Mouse (Mus musculus) forebrain, postnatal 0 days (tissue): ENCODE measurements around the gene Srrt. TPM values are rescaled to one million over a fixed set of nuclear protein-coding genes. Genes with fewer than 3 reads are reported as not detected.

Source experiments
- ATAC-seq: fragments of 200-750 bp; cut with Nextera tagmentation; 2 replicates; pipeline ENCODE4 v1.8.0; 2017; ENCODE audit warnings: mild to moderate bottlenecking, moderate library complexity
- DNase-seq: peaks from one replicate; pipeline ENCODE4 v3.0.0-alpha.2; 2015
- H3K27ac ChIP-seq: fragments of 300-500 bp; sonication (generic); 2 replicates; pipeline ENCODE4 v1.5.1; 2014; ENCODE audit warnings: low read depth, mild to moderate bottlenecking, antibody characterized with exemption, low read length, moderate library complexity, mixed read lengths
- H3K27me3 ChIP-seq: fragments of 300-500 bp; sonication (generic); 2 replicates; pipeline ENCODE4 v1.6.1; 2014; ENCODE audit warnings: mild to moderate bottlenecking, low read length, mixed read lengths; ENCODE audit not compliant: insufficient read depth
- H3K36me3 ChIP-seq: fragments of 300-500 bp; sonication (generic); 2 replicates; pipeline ENCODE4 v1.6.1; 2014; ENCODE audit warnings: mild to moderate bottlenecking, moderate library complexity; ENCODE audit not compliant: insufficient read depth
- H3K4me1 ChIP-seq: fragments of 300-500 bp; sonication (generic); 2 replicates; pipeline ENCODE4 v1.6.1; 2014; ENCODE audit warnings: antibody characterized with exemption; ENCODE audit not compliant: insufficient read depth
- H3K4me2 ChIP-seq: fragments of 300-500 bp; sonication (generic); 2 replicates; pipeline ENCODE4 v1.6.1; 2014; ENCODE audit warnings: low read depth, mild to moderate bottlenecking, moderate library complexity
- H3K4me3 ChIP-seq: fragments of 300-500 bp; sonication (generic); 2 replicates; pipeline ENCODE4 v1.5.1; 2014; ENCODE audit warnings: low read depth, low read length, mixed read lengths
- H3K9ac ChIP-seq: fragments of 300-500 bp; sonication (generic); 2 replicates; pipeline ENCODE4 v1.6.1; 2014; ENCODE audit warnings: mild to moderate bottlenecking
- H3K9me3 ChIP-seq: fragments of 300-500 bp; sonication (generic); 2 replicates; pipeline ENCODE4 v1.6.1; 2016; ENCODE audit warnings: low read length
- CTCF ChIP-seq: sonication (generic); IDR thresholded peaks from 2 replicates; pipeline ENCODE4 v1.5.1; 2016; ENCODE audit warnings: antibody characterized with exemption, control low read depth, low read depth
- WGBS: fragments of 180-500 bp; shearing (Covaris S2); extraction: QIAGEN DNeasy Blood & Tissue Kit; methylation state at CpG from one replicate; pipeline ENCODE4 v1.1.7; 2014; 5-methylcytosine and 5-hydroxymethylcytosine counted together
- microRNA-seq, 2 experiments: library from miRNA; unstranded; fragments of <30 nt; microRNA quantifications; one replicate each; pipeline ENCODE4; 2016
- polyA plus RNA-seq: library from polyadenylated mRNA; unstranded; fragments of >200 nt; fragmentation: Nextera tagmentation; extraction: Ambion mirVana; gene quantifications from 2 replicates; pipeline ENCODE4 v1.2.1, GENCODE M21; 2015
- total RNA-seq: library from RNA; depleted of rRNA; stranded (reverse); fragments of >200 nt; gene quantifications from 2 replicates; pipeline ENCODE4 v1.2.3, GENCODE M21; 2014; rRNA removed

The Srrt gene
- total and polyA plus RNA-seq, 2 experiments from 2014 or later: 55.6 to 153 TPM

- ATAC-seq (no peak), DNase-seq (no peak)
- no peaks in the 10 kb centered on the region for H3K4me1 ChIP-seq
- no peaks in the 10 kb centered on the region for H3K27me3 ChIP-seq
- no peaks in the 10 kb centered on the region for H3K36me3 ChIP-seq
- no peak overlapping the region for H3K27ac ChIP-seq
- H3K9ac ChIP-seq: no peak overlapping the region
- H3K4me3 ChIP-seq: no peak overlapping the region
- no peak for TF ChIP-seq CTCF
- no peak overlapping the region for H3K4me2 ChIP-seq
- H3K9me3 ChIP-seq: no peaks in the 10 kb centered on the region
- 89% methylated on average over 14 of the region's 14 CpGs for WGBS
Observed at GRCm38 (mm10) chr5:137263897-137264720, 43.4 kb downstream of the Srrt start.

Small RNA genes lying within 50 kb of the gene (microRNA-seq; reads per million reads assigned to microRNA genes)
- gene Mir7036 (0 to 1.2 reads per million in 2 experiments), gene Mir8116 (0 to 0.12 reads per million in 2 experiments)

Other genes with a start within 250 kb of the Srrt start
- gene Serpine1, start 235.4 kb downstream of the Srrt start, total RNA-seq: 1.2 and 3.1 TPM in 2 replicates
- 0.06 and 0.28 TPM in 2 replicates for gene Serpine1, start 235.4 kb downstream of the Srrt start, polyA plus RNA-seq
- gene Trim56, start 191.5 kb downstream of the Srrt start, total RNA-seq: 4.0 and 5.7 TPM in 2 replicates
- gene Trim56, start 191.5 kb downstream of the Srrt start, polyA plus RNA-seq: 1.1 and 2.3 TPM in 2 replicates
- not detected in 2 replicates for gene Muc3, start 158.4 kb downstream of the Srrt start, total RNA-seq
- gene Muc3, start 158.4 kb downstream of the Srrt start, polyA plus RNA-seq: not detected in 2 replicates
- 0.10 and 0.31 TPM in 2 replicates for gene Muc3a, start 95.3 kb downstream of the Srrt start, total RNA-seq
- gene Muc3a, start 95.3 kb downstream of the Srrt start, polyA plus RNA-seq: 0.13 TPM in 2 replicates
- 48.4 and 73.2 TPM in 2 replicates for gene Ache, start 20.2 kb downstream of the Srrt start, total RNA-seq
- gene Ache, start 20.2 kb downstream of the Srrt start, polyA plus RNA-seq: 44.3 and 69.1 TPM in 2 replicates
- gene Ufsp1, start 13.0 kb downstream of the Srrt start, total RNA-seq: 15.2 and 16.2 TPM in 2 replicates
- 15.8 and 23.4 TPM in 2 replicates for gene Ufsp1, start 13.0 kb downstream of the Srrt start, polyA plus RNA-seq
- 10.8 and 11.4 TPM in 2 replicates for gene Trip6, start 6.7 kb upstream of the Srrt start, total RNA-seq
- gene Trip6, start 6.7 kb upstream of the Srrt start, polyA plus RNA-seq: 9.9 and 11.6 TPM in 2 replicates
- gene Slc12a9, start 25.9 kb upstream of the Srrt start, total RNA-seq: 19.3 and 21.8 TPM in 2 replicates
- gene Slc12a9, start 25.9 kb upstream of the Srrt start, polyA plus RNA-seq: 12.5 and 18.4 TPM in 2 replicates
- gene Ephb4, start 42.4 kb upstream of the Srrt start, total RNA-seq: 8.9 and 12.7 TPM in 2 replicates
- gene Ephb4, start 42.4 kb upstream of the Srrt start, polyA plus RNA-seq: 3.5 and 4.9 TPM in 2 replicates
- gene Zan, start 169.4 kb upstream of the Srrt start, total RNA-seq: 0.31 and 0.62 TPM in 2 replicates
- gene Zan, start 169.4 kb upstream of the Srrt start, polyA plus RNA-seq: 0.08 and 0.14 TPM in 2 replicates
- 79.1 and 80.6 TPM in 2 replicates for gene Pop7, start 194.8 kb upstream of the Srrt start, total RNA-seq
- gene Pop7, start 194.8 kb upstream of the Srrt start, polyA plus RNA-seq: 99.2 and 110 TPM in 2 replicates
- 21.1 and 25.2 TPM in 2 replicates for gene Gigyf1, start 210.9 kb upstream of the Srrt start, total RNA-seq
- gene Gigyf1, start 210.9 kb upstream of the Srrt start, polyA plus RNA-seq: 6.1 and 10.6 TPM in 2 replicates
- not detected in 2 replicates for gene Epo, start 225.6 kb upstream of the Srrt start, total RNA-seq
- not detected in 2 replicates for gene Epo, start 225.6 kb upstream of the Srrt start, polyA plus RNA-seq
- 1,237 and 1,339 TPM in 2 replicates for gene Gnb2, start 225.8 kb upstream of the Srrt start, total RNA-seq
- gene Gnb2, start 225.8 kb upstream of the Srrt start, polyA plus RNA-seq: 766 and 769 TPM in 2 replicates
- 234 and 254 TPM in 2 replicates for gene Actl6b, start 245.8 kb upstream of the Srrt start, total RNA-seq
- 256 and 281 TPM in 2 replicates for gene Actl6b, start 245.8 kb upstream of the Srrt start, polyA plus RNA-seq